ENCODE assay signal across 8 mouse cellular contexts in the genomic region with DNA sequence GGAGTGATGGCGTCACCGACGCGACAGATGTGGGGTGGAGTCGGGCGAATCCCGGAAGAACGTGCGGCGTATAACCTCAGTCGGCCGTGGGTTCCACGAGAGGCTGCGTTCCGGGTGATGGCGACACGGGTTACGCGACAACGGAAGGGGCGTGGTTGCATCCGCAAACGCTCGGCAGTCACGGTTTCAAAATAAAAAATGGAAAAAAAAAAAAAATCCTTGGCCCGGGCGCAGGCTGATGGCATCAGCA. TPM values are rescaled to one million over a fixed set of nuclear protein-coding genes. Genes with fewer than 3 reads are reported as not detected.
A peak's percentile ranks its signal among the peaks of the same experiment; 100 is the strongest.
DNase-seq lines count a peak whose midpoint lies in the region; ATAC-seq and TF ChIP-seq lines count a peak whose summit lies in the region.

No protein-coding gene starts in this region.

- H3K27me3 ChIP-seq in heart, embryonic 12.5 days (replicated peaks), result no peaks in the 10 kb centered on the region
- H3K27me3 ChIP-seq in E14TG2a.4 (ENCODE audit: insufficient read depth, low read length), result no peaks in the 10 kb centered on the region
- H3K27me3 ChIP-seq in forebrain, embryonic 16.5 days (replicated peaks; ENCODE audit: control insufficient read depth, insufficient read depth, low read length), result 0 out of 2 replicates have a peak, but pooled peaks cover under 1% of the 10 kb centered on the region
- H3K27me3 ChIP-seq in liver, postnatal 0 days (ENCODE audit: insufficient read depth, low read length), result no peaks in the 10 kb centered on the region

- no peak for TF ChIP-seq CTCF in E14TG2a.4 (conservative IDR thresholded peaks at IDR 0.05; ENCODE audit: low read length)
- no peak for TF ChIP-seq CTCF in liver, postnatal 0 days (IDR thresholded peaks at IDR 0.05; ENCODE audit: low read depth)

- H3K9ac ChIP-seq in heart, embryonic 12.5 days, result peak overlapping the region; percentile 83
- H3K9ac ChIP-seq in forebrain, embryonic 16.5 days (replicated peaks; ENCODE audit: low read depth, low read length), result peak overlapping the region; percentile 66
- peak overlapping the region; percentile 76 for H3K9ac ChIP-seq in liver, postnatal 0 days (replicated peaks)

- TF ChIP-seq EP300 in liver, postnatal 0 days (IDR thresholded peaks at IDR 0.05; ENCODE audit: low read depth), result no peak; the same call in none of the 2 replicates

- peak overlapping the region; percentile 71 for H3K4me2 ChIP-seq in heart, embryonic 12.5 days
- H3K4me2 ChIP-seq in forebrain, embryonic 16.5 days (ENCODE audit: low read length), result peak overlapping the region; percentile 55
- H3K4me2 ChIP-seq in liver, postnatal 0 days (ENCODE audit: low read depth, low read length), result peak overlapping the region; percentile 83

- H3K27ac ChIP-seq in heart, embryonic 12.5 days (ENCODE audit: poor library complexity, severe bottlenecking), result peak overlapping the region; percentile 99
- H3K27ac ChIP-seq in forebrain, embryonic 16.5 days (ENCODE audit: low read length), result peak overlapping the region; percentile 99
- peak overlapping the region; percentile 99 for H3K27ac ChIP-seq in liver, postnatal 0 days (ENCODE audit: low read depth)

- no peak for DNase-seq in heart, adult 9 months (ENCODE audit: low spot score in 2 of 2)
- no peak for DNase-seq in liver, postnatal 0 days
- no peak for DNase-seq in layer of hippocampus, postnatal 14 days (ENCODE audit: low spot score in 2 of 2)
- DNase-seq in ovary, postnatal 14 days (ENCODE audit: low spot score), result no peak
- no peak for DNase-seq in cerebellum, adult 11 months

- H3K36me3 ChIP-seq in heart, embryonic 12.5 days, result no peaks in the 10 kb centered on the region
- H3K36me3 ChIP-seq in E14TG2a.4 (ENCODE audit: insufficient read depth, low read length), result no peaks in the 10 kb centered on the region
- H3K36me3 ChIP-seq in forebrain, embryonic 16.5 days (ENCODE audit: control insufficient read depth, insufficient read depth), result no peaks in the 10 kb centered on the region
- no peaks in the 10 kb centered on the region for H3K36me3 ChIP-seq in liver, postnatal 0 days (replicated peaks; ENCODE audit: insufficient read depth, low read length)

- H3K9me3 ChIP-seq in heart, embryonic 12.5 days (replicated peaks), result no peaks in the 10 kb centered on the region
- no peaks in the 10 kb centered on the region for H3K9me3 ChIP-seq in E14TG2a.4 (ENCODE audit: low read length)
- no peaks in the 10 kb centered on the region for H3K9me3 ChIP-seq in forebrain, embryonic 16.5 days (ENCODE audit: control insufficient read depth, low read length)
- no peaks in the 10 kb centered on the region for H3K9me3 ChIP-seq in liver, postnatal 0 days (ENCODE audit: low read length)

- H3K4me1 ChIP-seq in heart, embryonic 12.5 days (replicated peaks), result no peaks in the 10 kb centered on the region
- H3K4me1 ChIP-seq in E14TG2a.4 (replicated peaks; ENCODE audit: low read depth, low read length), result peaks cover 4% of the 10 kb centered on the region
- H3K4me1 ChIP-seq in forebrain, embryonic 16.5 days (replicated peaks; ENCODE audit: control insufficient read depth, insufficient read depth, low read length), result peaks cover 3% of the 10 kb centered on the region
- H3K4me1 ChIP-seq in liver, postnatal 0 days (ENCODE audit: insufficient read depth), result peaks cover 3% of the 10 kb centered on the region; the same call in 1 of the 2 replicates

- WGBS in heart, embryonic 12.5 days, result 0% methylated on average over 27 of the region's 27 CpGs
- under 1% methylated on average over 27 of the region's 27 CpGs for WGBS in forebrain, embryonic 16.5 days
- 0% methylated on average over 27 of the region's 27 CpGs for WGBS in liver, postnatal 0 days (ENCODE audit: insufficient replicate concordance)

- H3K4me3 ChIP-seq in heart, embryonic 12.5 days, result peak overlapping the region; percentile 75
- H3K4me3 ChIP-seq in E14TG2a.4 (replicated peaks; ENCODE audit: low read length), result peak overlapping the region; percentile 86
- peak overlapping the region; percentile 57 for H3K4me3 ChIP-seq in forebrain, embryonic 16.5 days (replicated peaks; ENCODE audit: low read length)
- peak overlapping the region; percentile 73 for H3K4me3 ChIP-seq in liver, postnatal 0 days (ENCODE audit: low read depth, low read length)

- ATAC-seq in heart, embryonic 12.5 days (ENCODE audit: insufficient number of reproducible peaks, low FRiP score), result no peak
- ATAC-seq in forebrain, embryonic 16.5 days, result peak; percentile 39; the same call in 1 of the 2 replicates
- no peak for ATAC-seq in liver, postnatal 0 days

RNA-seq across cellular contexts. Expression of a gene that starts 52.5 kb away (rescaled TPM):
- polyA plus RNA-seq in heart, embryonic 12.5 days (2016; fragmentation: Nextera tagmentation; extraction: Ambion mirVana), result 131 and 147 TPM in 2 replicates
- 146 and 161 TPM in 2 replicates for polyA plus RNA-seq in forebrain, embryonic 16.5 days (2015; fragmentation: Nextera tagmentation; extraction: Ambion mirVana)
- polyA plus RNA-seq in liver, postnatal 0 days (2015; fragmentation: Nextera tagmentation; extraction: Ambion mirVana), result 38.7 and 40.7 TPM in 2 replicates
- total RNA-seq in layer of hippocampus, postnatal 14 days (2021), result 10 to 100 TPM; 90.9 to 98.3 TPM
